Mouse (Mus musculus) brain, embryonic 14.5 days (tissue): Measurements from ENCODE around the gene Epb41. TPM values are rescaled to one million over a fixed set of nuclear protein-coding genes. Genes with fewer than 3 reads are reported as not detected.

Experiments used
- DNase-seq: peaks from one replicate; pipeline ENCODE4 v3.0.0-alpha.2; 2011; ENCODE audit warnings: low read depth
- CTCF ChIP-seq: fragments of 200-500 bp; IDR thresholded peaks from 2 replicates; pipeline ENCODE4 v1.5.1; 2012; ENCODE audit warnings: inconsistent platforms, mild to moderate bottlenecking, moderate library complexity, borderline replicate concordance; ENCODE audit not compliant: insufficient read depth, insufficient read length; ENCODE audit errors: extremely low read depth
- POLR2A ChIP-seq: fragments of 200-500 bp; IDR thresholded peaks from 2 replicates; pipeline ENCODE4 v1.6.1; 2012; ENCODE audit warnings: mild to moderate bottlenecking, inconsistent platforms, borderline replicate concordance; ENCODE audit not compliant: poor library complexity, insufficient read depth, insufficient read length, severe bottlenecking; ENCODE audit errors: extremely low read depth
- polyA plus RNA-seq: library from polyadenylated mRNA; depleted of rRNA; stranded (reverse); fragments of >200 nt; gene quantifications from 2 replicates; pipeline ENCODE4 v1.2.3, GENCODE M21; 2012

Epb41 gene
- polyA plus RNA-seq, 1 experiment, result 111 TPM

DNA sequence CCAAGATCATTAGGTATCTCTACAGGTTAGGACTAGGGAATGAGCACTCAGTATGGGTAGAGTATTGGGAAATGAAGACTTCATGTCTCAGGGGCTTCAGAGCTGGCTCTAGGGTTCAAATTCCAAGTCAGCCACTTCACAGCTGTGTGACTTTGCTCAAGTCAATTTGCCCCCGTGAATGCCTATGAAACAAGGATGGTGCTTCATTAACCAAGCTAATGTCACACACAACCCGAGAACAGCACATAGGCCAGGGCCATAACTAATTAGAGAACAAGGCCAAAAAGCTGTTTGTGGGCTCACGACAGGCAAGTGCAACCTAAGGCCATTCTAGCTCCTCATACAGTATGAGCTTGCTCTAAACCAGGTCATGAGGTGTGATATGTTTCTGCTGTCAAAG lies 3.0 kb downstream of the Epb41 start:
- DNase-seq, result no peak
- TF ChIP-seq POLR2A, result no peak
- TF ChIP-seq CTCF, result no peak

DNA sequence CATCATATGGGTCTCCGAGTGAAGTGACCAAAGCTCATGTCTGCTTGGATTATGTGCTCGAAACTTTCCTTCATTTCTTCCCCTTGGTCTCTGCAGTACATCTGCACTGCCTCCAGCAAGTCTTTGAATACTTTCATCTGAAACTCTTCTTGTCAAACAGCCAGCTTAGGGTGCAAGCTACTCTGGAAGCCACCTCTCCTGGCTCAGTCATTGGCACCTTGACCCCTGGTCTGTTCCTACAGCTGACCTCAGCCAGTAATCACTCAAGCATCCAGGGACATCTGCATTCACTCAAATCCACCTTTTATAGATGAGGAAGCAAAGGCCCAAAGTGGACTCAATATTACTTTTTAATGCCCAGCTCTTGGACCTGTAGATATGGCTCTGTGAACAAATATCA lies 3.4 kb downstream of the Epb41 start:
- TF ChIP-seq CTCF (no peak), POLR2A (no peak)

DNA sequence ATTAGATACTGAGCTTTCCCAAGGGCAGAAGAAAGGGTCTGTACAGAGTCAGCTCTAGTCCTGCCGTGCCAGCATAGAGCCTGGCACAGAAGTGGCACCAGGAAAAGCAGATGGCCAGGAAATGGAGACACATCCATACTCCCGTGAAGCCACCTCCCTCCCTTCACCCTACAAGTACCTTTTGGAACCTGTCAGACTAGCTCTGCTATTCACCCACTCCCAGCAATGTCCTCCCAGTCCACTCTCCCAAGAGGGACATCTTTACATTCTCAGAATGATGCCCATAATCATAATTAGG lies 7.2 kb downstream of the Epb41 start:
- DNase-seq, result no peak
- no peak for TF ChIP-seq CTCF

More for the DNA sequence above, 3.4 kb downstream of the Epb41 start:
- DNase-seq, result no peak

DNA sequence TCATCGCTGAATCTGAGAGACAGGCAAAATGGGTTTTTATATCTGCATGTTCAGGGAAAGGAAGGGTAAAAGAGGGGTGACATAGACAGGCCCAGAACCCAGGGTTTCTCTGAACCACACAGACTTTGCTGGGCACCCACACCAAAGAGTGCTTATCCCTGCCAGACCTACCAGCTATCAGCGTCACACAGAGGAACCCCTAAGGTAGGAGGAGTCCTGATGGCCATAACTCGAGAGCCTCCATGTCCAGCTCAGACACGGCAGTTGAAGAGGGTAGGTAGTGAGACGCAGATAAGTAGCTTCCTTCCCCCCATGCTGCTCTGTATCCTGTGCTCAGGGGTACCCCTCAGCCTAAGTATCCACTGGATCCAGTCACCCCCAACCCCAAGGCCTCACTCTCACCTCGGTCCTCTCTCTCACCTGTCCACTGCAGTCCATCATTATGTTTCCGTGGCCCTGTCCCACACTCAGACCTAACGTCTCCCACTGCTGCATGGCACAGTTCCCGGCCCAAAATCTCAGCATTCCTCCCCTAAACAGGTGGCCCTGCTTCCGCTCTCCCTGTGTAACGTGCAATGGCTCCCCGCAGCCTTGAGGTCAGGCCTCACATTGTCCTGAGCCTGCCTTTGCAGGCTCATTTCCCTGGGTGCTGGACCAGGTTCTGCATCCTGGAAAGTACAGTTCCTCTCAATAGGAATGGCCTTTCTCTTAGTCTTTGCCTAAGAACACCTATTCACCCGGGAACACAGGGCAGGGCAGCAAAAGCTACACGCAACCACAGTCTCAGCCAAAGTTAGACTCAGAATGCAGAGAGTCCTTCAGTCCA lies 7.8 kb downstream of the Epb41 start:
- TF ChIP-seq POLR2A, result no peak
- DNase-seq, result no peak

DNA sequence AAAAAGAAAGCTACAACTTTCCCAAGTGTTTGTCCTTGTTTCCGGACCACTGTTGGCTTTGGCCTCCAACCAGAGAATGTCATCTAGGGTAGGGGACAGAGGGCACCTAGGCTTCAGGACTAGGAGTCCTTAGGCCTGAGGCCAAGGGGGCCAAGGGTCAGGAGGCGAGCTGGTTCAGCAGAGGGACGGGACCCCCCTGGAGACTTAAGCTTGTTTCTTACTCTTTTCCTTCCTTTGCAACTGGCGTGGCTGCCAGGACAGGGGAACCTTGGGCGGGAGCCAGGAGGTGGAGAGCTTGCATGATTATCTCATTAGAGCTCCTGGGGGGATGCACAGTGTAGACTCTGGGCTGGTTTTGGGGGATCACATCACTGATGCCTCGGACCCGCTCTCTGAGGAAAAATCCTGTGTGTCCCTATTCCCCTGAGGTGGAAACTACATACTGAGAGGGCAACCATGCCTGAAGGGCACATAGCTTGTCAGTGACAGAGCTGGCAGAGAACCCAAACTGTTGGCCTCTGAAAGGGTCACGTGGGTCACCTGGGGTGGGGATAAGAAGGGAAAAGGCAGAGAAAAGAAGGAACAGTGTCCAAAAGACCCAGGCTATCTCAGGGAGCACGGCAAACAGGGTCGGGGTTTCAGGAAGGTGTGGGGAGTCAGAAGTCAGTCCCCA lies 8.9 kb downstream of the Epb41 start:
- no peak for TF ChIP-seq CTCF
- no peak for TF ChIP-seq POLR2A
- peak; percentile 51 for DNase-seq

DNA sequence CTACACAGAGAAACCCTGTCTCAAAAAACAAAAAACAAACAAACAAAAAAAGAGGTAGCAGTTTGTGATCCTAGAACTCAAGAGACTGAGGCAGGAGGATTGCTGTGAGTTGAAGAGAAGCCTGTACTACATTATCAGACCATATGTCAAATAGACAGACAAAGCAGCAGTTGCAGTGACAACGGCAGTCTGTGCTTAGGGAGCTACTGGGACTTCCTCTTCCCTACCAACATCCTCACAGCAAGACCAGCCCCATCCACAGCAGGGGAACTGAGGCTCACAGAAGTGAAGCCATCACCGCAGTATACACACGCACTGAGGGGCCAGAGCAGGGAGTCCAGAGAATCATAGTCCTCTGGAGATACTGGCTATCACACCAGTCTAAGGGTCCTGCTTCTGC lies 9.5 kb downstream of the Epb41 start:
- TF ChIP-seq CTCF, result no peak
- DNase-seq, result no peak

DNA sequence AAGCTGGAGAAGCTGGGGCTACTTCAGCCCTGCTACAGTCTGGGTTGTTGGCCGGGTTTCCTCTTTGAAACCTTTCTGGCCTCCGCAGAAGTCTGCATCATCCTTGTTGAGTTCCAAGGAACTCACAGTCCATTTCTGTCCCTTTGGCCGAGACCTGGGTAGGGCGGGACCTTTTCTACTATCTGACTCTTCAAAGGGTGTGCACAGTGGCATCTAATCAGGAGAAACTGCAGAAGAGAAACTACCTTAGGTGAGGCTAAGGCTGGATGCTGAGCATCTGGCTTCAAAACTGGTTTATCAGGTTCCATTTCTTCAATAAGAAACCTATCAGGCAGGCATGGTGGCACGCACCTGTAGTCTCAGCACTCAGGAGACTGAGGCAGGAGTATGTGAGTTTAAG lies 10.6 kb downstream of the Epb41 start:
- no peak for DNase-seq

DNA sequence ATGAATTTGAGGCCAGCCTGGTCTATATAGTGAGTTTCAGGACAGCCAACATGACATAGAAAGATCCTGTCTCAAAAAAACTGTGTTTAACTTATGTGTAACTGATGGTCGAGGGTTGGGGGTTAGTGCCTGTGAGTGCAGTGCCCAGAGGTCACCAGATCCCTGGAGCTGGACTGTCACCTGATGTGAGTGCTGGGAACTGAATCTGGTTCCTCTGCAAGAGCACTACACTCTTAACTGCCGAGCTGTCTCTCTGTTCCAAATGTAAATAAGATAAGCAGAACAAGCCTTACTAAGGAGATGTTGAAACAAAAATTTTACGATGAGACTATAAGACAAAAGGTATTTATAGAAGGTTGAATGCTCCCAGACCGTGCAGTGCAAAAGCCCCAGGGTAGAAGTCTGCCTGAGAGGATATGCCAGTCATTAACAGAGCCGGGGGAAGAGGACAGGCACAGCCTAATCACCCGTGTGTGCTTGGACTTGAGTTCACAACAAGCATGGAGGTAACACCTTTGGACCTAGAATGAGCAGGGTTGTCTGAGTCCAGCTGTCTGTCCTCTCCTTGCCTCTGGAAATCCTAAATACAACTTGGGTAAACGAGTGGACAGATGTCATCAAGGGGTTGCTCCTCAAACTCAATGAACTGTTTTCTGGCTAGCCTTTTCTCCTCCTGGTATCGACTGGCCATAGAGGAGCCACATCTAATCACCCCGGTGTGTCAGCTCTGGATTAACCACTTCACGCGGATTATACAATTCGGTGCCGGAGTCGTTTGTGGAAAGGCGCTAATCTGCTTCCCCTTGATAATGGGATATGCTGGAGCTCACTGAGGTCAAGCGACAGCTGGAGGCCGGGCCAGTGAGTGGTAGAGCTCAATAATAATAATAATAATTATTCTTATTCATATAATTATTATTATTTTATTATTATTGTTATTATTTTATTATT lies 11.9 kb downstream of the Epb41 start:
- TF ChIP-seq CTCF (no peak), POLR2A (no peak)
- DNase-seq, result no peak

More for the DNA sequence above, 10.6 kb downstream of the Epb41 start:
- TF ChIP-seq CTCF (no peak), POLR2A (no peak)

DNA sequence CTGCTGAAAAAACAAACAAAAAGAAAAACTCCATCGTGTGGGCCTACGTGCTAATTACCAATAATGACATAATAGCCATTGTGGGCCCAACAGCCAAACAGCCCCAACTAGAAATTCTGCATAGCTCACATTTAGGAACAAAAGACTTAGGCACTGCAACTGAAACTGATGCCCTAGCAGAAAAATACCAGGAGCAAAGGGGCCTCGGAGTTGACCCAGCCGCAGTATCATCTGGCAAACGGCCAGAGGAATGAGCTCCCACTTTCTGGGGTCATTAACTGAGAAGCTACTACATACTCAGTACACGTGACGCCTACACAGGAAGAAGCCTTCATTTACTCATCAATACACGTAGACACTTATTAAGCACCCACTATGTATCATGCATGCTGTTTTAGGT lies 12.8 kb downstream of the Epb41 start:
- DNase-seq, result peak; percentile 15

DNA sequence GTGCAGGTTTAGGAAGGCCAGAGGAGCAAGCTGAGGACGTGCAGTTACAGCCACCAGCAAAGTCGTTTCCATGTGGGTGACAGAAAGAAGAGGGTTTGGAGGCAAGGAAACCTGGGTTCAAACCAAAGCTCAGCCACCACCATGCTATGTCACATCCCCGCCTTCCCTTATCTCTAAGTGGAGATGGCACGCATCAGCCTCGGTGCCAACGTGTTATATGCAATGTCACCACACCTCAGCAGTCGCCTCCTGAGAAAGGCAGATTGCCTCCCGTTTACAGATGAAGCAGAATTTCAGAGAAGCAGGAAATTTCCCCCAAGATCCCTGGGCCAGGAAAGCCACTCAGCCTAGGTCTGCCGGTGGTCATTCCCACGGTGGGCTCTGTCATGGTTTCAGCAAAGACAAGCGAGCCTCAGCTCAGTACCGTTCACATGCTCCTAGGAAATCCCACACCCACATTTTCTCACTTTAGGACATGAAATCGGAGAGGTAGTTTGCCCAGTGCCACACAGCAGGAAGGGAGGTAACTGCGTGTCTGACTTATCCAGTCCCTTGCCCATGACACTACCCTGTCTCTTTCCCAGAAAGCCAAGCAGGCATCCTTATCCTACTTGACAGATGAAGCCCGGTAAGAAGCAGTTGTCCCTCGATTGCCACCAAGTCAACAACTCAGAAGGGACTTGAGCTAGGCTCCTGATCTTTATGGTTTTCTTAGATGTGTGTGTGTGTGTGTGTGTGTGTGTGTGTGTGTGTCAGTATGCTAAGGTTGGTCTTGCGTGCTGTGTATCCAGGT lies 14.9 kb downstream of the Epb41 start:
- TF ChIP-seq POLR2A (no peak), CTCF (no peak)
- DNase-seq, result no peak

More for the DNA sequence above, 12.8 kb downstream of the Epb41 start:
- TF ChIP-seq CTCF, result no peak

DNA sequence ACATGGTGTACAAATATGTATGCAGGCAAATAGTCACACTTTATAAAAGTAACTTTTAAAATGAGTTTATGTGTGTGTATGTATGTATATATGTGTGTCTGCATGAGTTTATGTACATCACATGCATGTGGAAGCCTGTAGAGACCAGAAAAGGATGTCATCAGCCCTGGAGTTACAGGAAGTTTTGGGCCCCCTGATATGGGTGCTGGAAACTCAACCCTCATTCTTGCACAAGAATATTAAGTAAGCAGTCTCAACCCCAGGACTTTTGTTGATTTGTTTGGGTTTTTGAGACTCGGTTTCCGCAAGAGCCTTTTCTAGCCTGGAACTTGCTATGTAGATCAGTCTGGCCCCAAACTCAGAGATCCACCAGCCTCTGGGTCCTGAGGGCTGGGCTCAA lies 15.6 kb downstream of the Epb41 start:
- TF ChIP-seq CTCF (no peak), POLR2A (no peak)

DNA sequence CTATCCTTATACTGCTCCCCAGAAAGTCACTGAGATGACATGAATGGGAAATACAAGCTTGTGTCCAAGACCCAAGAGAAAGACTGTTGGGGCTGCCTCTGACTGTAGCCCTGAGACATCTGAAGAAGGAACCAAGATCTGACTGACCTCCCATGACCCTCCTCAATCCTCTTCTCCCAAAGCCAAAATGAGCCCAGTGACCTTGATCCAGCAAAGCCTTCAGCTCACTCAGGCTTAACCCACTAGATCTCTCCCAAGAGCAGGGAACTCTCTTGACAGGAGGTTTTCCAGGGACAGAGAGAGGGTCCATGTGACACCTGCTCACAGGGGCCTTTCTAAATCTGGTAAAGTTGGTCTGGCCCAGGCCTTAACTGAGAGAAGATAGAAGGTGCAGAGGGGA lies 17.8 kb downstream of the Epb41 start:
- TF ChIP-seq POLR2A (no peak), CTCF (no peak)
- no peak for DNase-seq

More for the DNA sequence above, 15.6 kb downstream of the Epb41 start:
- no peak for DNase-seq
